Mouse (Mus musculus) hindbrain, embryonic 11.5 days (tissue): Measurements from ENCODE around the gene Elavl1. TPM values are rescaled to one million over a fixed set of nuclear protein-coding genes. Genes with fewer than 3 reads are reported as not detected.
A peak's percentile ranks its signal among the peaks of the same experiment; 100 is the strongest.

Experiments
- ATAC-seq: fragments of 200-750 bp; cut with Nextera tagmentation; 2 replicates; pipeline ENCODE4 v1.8.0; 2017; ENCODE audit warnings: mild to moderate bottlenecking, moderate TSS enrichment, moderate library complexity; ENCODE audit not compliant: low FRiP score
- DNase-seq: peaks from one replicate; pipeline ENCODE4 v3.0.0-alpha.2; 2015; ENCODE audit warnings: low spot score
- H3K27ac ChIP-seq: fragments of 300-500 bp; sonication (generic); 2 replicates; pipeline ENCODE4 v1.5.1; 2014; ENCODE audit warnings: mild to moderate bottlenecking, low read depth, low read length
- H3K27me3 ChIP-seq: fragments of 300-500 bp; sonication (generic); 2 replicates; pipeline ENCODE4 v1.6.1; 2014; ENCODE audit warnings: mild to moderate bottlenecking, low read length, moderate library complexity, mixed read lengths; ENCODE audit not compliant: control insufficient read depth, insufficient read depth
- H3K36me3 ChIP-seq: fragments of 300-500 bp; sonication (generic); 2 replicates; pipeline ENCODE4 v1.6.1; 2014; ENCODE audit warnings: mild to moderate bottlenecking, low read length, moderate library complexity, mixed read lengths; ENCODE audit not compliant: control insufficient read depth, insufficient read depth
- H3K4me1 ChIP-seq: fragments of 300-500 bp; sonication (generic); replicated peaks from 2 replicates; pipeline ENCODE4 v1.6.1; 2014; ENCODE audit warnings: low read length, mixed read lengths; ENCODE audit not compliant: control insufficient read depth, insufficient read depth
- H3K4me2 ChIP-seq: fragments of 300-500 bp; sonication (generic); replicated peaks from 2 replicates; pipeline ENCODE4 v1.6.1; 2014; ENCODE audit warnings: mild to moderate bottlenecking, low read depth, low read length
- H3K4me3 ChIP-seq: fragments of 300-500 bp; sonication (generic); 2 replicates; pipeline ENCODE4 v1.5.1; 2014; ENCODE audit warnings: low read depth, low read length
- H3K9ac ChIP-seq: fragments of 300-500 bp; sonication (generic); 2 replicates; pipeline ENCODE4 v1.6.1; 2014; ENCODE audit warnings: low read depth, low read length
- H3K9me3 ChIP-seq: fragments of 300-500 bp; sonication (generic); 2 replicates; pipeline ENCODE4 v1.6.1; 2016; ENCODE audit warnings: low read length; ENCODE audit not compliant: control insufficient read depth
- WGBS: fragments of 180-500 bp; shearing (Covaris S2); extraction: QIAGEN DNeasy Blood & Tissue Kit; methylation state at CpG from one replicate; pipeline ENCODE4 v1.1.7; 2014; 5-methylcytosine and 5-hydroxymethylcytosine counted together
- polyA plus RNA-seq: library from polyadenylated mRNA; unstranded; fragments of >200 nt; fragmentation: Nextera tagmentation; extraction: Ambion mirVana; gene quantifications from 2 replicates; pipeline ENCODE4 v1.2.1, GENCODE M21; 2014

Gene Elavl1
- polyA plus RNA-seq, 1 experiment from 2014 or later = 313 TPM

- ATAC-seq (peak; percentile 95), DNase-seq (peak; percentile 100)
- Histone ChIP-seq H3K4me2 (peak within 1 kb of the TSS; percentile 54), H3K4me1 (peaks cover 5% of the 10 kb centered on the region), H3K9me3 (no peaks in the 10 kb centered on the region), H3K4me3 (peak within 1 kb of the TSS; percentile 80), H3K27me3 (no peaks in the 10 kb centered on the region), H3K27ac (peak within 1 kb of the TSS; percentile 86), H3K36me3 (peaks cover 3% of the 10 kb centered on the region; the same call in 1 of the 2 replicates), H3K9ac (peak within 1 kb of the TSS; percentile 79)
- under 1% methylated on average over 67 of the region's 71 CpGs for WGBS
Measured at GRCm38 (mm10) chr8:4238434-4239192, 86.6 kb downstream of the Elavl1 start, which contains the start of the genes Map2k7 and Gm49320. TSS of gene Map2k7 (plus strand) at chr8:4238740. TSS of gene Gm49320 (plus strand) at chr8:4238865.

GRCm38 (mm10) chr8:4237814-4238433, 87.3 kb downstream of the Elavl1 start:
- DNase-seq (no peak), ATAC-seq (no peak; the same call in 1 of the 2 replicates)
- peak overlapping the region; percentile 54 for H3K4me2 ChIP-seq
- H3K4me3 ChIP-seq = peak overlapping the region; percentile 80
- H3K36me3 ChIP-seq = no peaks in the 10 kb centered on the region
- WGBS = 21% methylated on average over 15 of the region's 15 CpGs
- H3K27ac ChIP-seq = peak overlapping the region; percentile 86
- H3K4me1 ChIP-seq = peaks cover 5% of the 10 kb centered on the region
- H3K9me3 ChIP-seq = no peaks in the 10 kb centered on the region
- H3K27me3 ChIP-seq = no peaks in the 10 kb centered on the region
- H3K9ac ChIP-seq = peak overlapping the region; percentile 79

Other genes with a start within 250 kb of the Elavl1 start
- gene Cd209f, start 219.6 kb downstream of the Elavl1 start, polyA plus RNA-seq = not detected in 2 replicates
- gene Cd209g, start 191.3 kb downstream of the Elavl1 start, polyA plus RNA-seq = not detected in 2 replicates
- gene Evi5l, start 158.8 kb downstream of the Elavl1 start, polyA plus RNA-seq = 28.1 and 33.5 TPM in 2 replicates
- 29.0 and 33.5 TPM in 2 replicates for gene Prr36, start 108.0 kb downstream of the Elavl1 start, polyA plus RNA-seq
- 0.06 TPM in 1 of 2 replicates, not detected in the other for gene Lrrc8e, start 98.6 kb downstream of the Elavl1 start, polyA plus RNA-seq
- gene Map2k7, start 86.7 kb downstream of the Elavl1 start, polyA plus RNA-seq = 20.4 and 22.4 TPM in 2 replicates
- 0.81 and 1.2 TPM in 2 replicates for gene Gm49320, start 86.5 kb downstream of the Elavl1 start, polyA plus RNA-seq
- gene Tgfbr3l, start 77.2 kb downstream of the Elavl1 start, polyA plus RNA-seq = 1.7 and 2.1 TPM in 2 replicates
- gene Snapc2, start 72.3 kb downstream of the Elavl1 start, polyA plus RNA-seq = 58.8 and 61.1 TPM in 2 replicates
- 123 and 136 TPM in 2 replicates for gene Ctxn1, start 66.1 kb downstream of the Elavl1 start, polyA plus RNA-seq
- gene Timm44, start 49.5 kb downstream of the Elavl1 start, polyA plus RNA-seq = 59.6 and 59.7 TPM in 2 replicates
- 19.4 and 21.9 TPM in 2 replicates for gene Ccl25, start 203 bp downstream of the Elavl1 start, polyA plus RNA-seq
- gene Cers4, start 167.6 kb upstream of the Elavl1 start, polyA plus RNA-seq = 13.1 and 13.9 TPM in 2 replicates